Mouse (Mus musculus) thymus, postnatal 25 days (tissue): ENCODE results near the gene Ppp1r1a.

Experiments
- DNase-seq: peaks from one replicate; pipeline ENCODE4 v3.0.0; 2022

Ppp1r1a gene

DNA sequence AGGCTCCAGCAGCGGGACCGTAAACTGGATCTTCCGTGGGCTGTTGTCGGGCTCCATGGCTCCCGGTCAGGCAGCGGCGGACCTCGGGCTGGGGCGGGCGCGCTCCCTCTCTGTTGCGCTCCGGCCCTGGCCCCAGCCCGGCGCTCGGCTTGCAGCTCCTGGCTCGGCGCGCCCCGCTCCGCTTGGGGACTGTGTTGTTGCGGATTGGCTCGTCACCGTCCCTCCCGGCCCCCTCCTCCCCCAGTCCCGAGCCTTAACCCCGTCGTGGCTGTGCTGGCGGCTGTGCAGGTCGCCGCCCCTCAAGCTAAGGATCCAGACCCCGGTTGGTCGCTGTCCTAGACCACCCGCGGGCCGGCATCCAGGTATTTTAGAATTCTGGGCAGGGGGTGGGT, at the start of gene Ppp1r1a:
Ppp1r1a (minus strand) TSS at position 182 of the 392 bp plus-strand sequence.
- DNase-seq, result no peak

GRCm38 (mm10) chr15:103585876-103586275, 48.1 kb upstream of the Ppp1r1a start:
- no peak for DNase-seq

DNA sequence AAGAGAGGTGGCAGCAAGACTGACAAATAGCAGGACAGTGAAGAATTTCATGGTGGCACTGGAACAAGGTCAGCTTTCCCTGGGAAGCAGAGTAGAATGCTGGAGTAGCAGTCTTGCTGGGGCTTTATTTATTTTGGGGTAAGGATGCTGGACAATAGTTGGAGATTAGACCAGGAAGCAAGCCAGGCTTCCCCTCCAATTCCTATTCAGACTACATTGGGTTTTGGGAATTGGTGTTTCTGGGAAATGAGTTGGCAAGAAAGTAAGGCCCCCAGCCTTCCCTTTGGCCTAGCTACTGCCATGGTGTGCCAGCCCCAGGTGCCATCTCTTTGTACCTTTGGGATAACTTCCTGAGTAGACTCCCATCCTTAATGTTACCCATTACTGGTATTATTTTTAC, 27.2 kb upstream of the Ppp1r1a start, which contains the start of gene Glycam1:
Glycam1 (minus strand) TSS at position 101 of the 400 bp plus-strand sequence.
- no peak for DNase-seq

DNA sequence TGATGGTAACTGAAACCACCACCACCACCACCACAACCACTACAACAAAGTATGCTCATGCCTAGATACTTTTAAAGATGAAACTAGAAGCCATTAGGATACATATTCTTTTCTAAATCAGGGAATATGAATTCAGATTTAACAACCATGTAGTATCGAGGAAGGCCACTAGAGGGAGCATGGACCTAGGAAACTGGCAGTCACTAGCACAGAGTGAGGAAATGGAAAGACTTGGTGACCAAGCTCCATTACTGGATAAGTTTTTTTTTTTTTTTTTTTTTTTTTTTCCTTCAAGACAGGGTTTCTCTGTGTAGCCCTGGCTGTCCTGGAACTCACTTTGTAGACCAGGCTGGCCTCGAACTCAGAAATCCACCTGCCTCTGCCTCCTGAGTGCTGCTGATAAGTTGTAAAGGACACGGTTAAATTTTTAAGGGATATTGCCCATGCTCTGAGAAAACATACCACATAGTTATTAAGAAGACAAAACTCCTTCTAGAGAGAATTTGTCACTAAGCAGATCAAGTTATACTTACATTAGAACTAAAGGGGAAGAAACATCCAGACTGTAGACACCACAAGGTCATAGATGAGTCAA, 14.4 kb upstream of the Ppp1r1a start:
- DNase-seq, result no peak

GRCm38 (mm10) chr15:103551053-103551452, 13.2 kb upstream of the Ppp1r1a start:
- DNase-seq, result no peak

GRCm38 (mm10) chr15:103549475-103549874, 11.7 kb upstream of the Ppp1r1a start:
- DNase-seq, result no peak

- no peak for DNase-seq
Observed at GRCm38 (mm10) chr15:103547983-103548382, 10.2 kb upstream of the Ppp1r1a start.

DNA sequence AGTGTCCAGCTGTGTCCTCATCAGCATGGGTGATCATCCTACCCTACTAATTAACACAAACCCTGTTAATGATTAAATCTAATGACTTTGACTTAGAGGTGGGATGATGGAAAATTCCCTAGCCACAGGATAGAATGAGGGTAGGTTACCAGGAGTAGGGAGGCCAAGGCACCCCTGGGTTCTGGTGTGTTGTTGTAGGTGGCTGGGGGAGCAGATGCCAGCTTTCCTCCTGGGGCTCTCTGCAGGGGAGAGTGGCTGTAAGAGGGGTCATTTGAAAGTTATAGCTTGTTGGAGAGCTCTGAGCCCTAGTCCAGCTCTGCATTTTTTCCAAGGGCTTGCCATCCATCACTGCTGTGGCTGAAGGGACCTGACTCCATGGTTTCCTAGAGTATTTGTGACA, 4.7 kb upstream of the Ppp1r1a start:
- no peak for DNase-seq

- no peak for DNase-seq
Observed at GRCm38 (mm10) chr15:103540646-103541045, 2.8 kb upstream of the Ppp1r1a start.

GRCm38 (mm10) chr15:103539259-103539658, 1.5 kb upstream of the Ppp1r1a start:
- no peak for DNase-seq

DNA sequence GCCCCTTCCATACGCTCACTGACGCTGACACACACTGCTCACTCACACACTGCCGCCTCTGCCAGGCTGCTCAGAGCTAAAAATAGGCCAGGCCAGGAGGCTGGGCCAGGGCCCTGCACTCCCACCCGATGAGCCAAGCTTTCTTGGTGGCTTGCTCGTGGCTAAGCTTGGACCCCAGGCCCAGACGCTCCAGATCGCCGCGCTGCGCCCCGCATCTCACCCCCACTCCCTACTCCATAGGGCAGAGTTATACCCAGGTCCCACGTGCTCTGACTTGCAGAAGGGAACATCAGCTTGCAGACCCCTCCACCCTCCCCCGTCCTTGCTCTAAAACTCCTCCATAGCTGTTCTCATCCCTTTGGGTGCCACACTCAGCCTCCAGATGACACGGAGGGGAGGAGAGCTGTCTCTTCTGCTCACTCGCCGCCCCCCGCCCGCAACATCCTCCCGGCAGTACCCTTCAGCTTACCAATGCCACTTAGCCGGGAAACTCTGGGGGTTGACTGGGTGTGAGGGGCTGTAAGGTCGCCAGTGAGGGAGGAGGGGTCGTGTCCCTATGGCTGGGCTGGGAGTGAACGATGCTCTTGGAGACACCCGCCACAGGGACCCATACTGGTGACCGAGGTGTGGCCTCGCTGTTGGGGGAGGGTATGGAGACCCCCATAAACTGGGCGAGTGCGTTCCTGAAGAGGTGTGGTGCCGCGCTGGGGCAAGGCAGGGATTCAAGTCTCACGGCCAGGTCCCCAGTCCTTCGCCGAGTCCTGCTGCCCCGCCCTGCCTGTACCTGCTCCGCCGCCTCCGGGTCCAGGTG, 587 bp downstream of the Ppp1r1a start:
- DNase-seq, result no peak

GRCm38 (mm10) chr15:103536456-103536855, 1.3 kb downstream of the Ppp1r1a start:
- no peak for DNase-seq

GRCm38 (mm10) chr15:103535786-103536185, 2.0 kb downstream of the Ppp1r1a start:
- DNase-seq, result no peak

DNA sequence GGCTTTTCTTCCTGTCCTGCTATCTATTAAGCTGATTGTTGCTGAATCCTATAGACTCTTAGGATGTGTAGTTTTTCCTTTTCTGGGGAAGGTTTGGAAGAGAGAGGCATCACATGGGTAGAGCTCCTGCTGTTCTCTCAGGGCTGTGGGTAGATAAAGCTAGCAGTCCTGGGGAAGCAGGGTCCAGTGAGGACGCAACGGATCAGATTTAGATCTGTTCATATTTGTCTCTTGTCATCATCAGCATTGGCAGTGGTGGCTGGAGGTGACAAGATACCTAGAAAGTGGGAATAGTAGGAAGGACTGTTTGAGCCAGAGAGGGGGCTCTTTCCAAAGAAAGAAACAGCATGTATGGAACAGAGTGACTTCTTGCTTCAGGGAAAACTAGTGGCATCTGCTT, 2.8 kb downstream of the Ppp1r1a start:
- no peak for DNase-seq

DNA sequence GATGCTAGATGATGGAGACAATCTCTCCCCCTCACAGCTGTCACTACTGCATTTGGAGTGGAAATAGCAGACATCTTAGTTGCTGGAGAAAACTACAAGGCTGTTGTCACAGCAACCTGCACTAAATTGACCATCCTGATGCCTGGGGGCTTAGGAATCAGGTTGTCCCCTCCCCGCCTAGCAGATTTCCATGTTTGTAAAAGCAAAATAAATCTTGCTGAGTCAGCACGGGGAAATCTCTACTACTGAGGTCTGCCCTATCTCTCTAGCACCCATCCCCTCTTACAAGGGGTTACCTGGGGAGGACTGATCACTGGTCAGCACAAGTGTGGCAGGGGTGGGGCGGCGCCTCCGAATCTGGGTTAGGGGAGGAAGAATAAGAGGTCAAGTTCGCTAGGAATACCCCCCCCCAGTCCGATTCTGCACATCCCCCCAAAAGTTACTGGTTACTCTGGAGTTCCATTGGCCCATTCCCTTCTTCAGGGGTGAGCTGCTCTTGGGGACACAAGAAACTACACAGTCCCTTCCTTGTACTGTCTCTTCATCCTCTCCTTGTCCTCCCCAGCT, 3.7 kb downstream of the Ppp1r1a start:
- no peak for DNase-seq

GRCm38 (mm10) chr15:103530372-103530771, 7.4 kb downstream of the Ppp1r1a start:
- DNase-seq, result peak; percentile 28

DNA sequence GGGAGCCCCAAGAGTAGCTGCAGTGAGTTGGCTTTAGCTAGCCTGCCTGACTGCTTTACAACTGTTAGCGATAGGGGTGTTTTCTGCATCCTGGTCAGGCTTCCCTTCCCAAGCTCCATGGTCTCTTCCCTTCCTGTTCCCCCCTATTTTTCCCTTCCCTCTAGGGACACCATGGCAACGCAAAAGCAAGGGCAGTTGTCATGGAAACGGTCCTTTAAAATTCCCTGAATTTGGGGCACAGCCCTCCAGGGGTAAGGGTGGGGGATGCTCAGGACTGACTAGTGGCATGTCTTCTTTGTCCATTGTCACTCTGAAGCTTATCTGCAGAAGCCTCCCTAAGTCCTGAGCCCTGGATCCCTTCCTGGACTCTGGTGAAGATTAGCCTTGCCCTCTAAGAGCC, 14.6 kb downstream of the Ppp1r1a start:
- DNase-seq, result no peak

- no peak for DNase-seq
Observed at GRCm38 (mm10) chr15:103522458-103523099, 15.2 kb downstream of the Ppp1r1a start.

DNA sequence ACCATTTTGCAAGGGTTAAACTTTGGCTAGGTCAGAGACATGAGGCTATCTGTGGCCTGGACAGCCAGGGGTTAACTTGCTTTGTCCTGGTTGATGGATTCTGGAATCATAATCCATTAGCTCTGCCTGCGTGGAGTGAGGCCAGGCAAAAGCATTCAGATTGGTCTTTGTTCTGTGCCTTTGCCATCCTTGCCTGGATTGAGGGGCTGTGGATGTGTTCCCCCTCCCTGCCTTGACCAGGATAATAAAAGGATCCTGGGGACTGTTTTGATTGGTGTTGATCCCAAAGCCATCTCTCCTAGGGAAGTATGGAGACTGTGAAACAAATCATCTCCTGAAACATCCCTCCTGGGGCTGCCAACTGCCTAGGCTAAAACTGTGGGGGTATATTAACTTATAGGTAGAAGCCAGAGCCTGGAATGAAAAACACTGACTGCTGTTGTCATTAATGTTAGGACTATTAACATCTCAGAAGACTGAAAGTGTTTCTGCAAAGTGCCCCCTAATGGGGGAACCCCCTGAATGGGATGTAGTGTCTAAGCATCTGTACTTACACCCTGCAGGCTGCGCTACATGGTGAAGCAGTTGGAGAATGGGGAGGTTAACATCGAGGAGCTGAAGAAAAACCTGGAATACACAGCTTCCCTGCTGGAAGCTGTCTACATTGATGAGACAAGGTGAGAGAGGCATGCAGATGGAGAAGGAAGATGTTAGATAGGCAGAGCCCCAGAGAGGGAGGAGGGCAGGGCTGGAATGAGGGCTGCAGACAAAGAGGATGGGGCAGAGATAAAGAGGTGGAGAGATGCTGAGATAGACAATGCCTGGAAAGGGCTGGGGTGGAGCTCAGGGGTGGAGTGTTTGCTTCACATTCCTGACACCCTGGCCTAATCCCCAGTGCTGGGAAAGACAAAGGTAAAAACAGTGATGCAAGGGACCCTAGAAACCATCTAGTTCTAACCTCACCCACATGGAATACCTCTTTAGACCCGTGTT, 18.1 kb downstream of the Ppp1r1a start:
- no peak for DNase-seq

DNA sequence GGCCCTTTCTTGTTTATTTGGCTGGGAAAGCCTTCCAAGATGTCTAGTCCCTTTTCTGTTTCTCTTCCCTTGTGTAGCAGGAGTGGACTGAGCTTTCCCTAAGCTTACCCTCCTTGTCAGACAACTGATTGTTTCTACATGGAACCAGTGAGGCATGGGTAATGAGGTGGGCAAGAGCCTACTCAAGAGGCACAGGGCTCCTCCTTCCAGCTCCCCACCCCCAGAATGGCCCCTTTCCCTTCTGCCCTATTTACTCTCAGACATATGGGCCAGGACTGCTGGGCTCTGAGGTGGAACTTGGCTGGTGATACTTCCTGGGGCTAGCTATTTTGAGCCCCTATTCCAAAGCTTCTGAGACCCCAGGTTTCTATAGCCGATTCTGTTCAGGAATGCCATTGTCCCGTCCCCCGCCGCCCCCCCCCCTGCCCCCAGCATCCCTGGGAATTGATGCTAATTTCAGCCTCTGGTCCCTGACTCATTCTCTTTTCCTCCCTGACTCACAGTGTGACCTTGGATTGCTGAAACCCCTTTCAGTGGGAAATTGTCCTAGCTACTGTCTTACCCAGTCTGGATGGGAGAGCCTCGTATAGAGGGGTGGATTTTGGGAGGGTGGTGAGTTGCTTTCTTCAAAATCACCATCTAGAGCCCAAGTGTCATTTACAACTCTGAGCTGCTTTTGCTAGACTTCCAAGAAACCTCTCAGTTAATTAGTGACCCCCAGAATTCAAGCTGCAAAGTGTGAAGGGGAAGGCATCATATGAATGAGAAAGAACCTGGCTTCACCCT, 19.0 kb downstream of the Ppp1r1a start:
- DNase-seq, result no peak

- no peak for DNase-seq
Observed at GRCm38 (mm10) chr15:103514914-103515313, 22.9 kb downstream of the Ppp1r1a start.
